Mouse (Mus musculus) intestine, embryonic 14.5 days (tissue): ENCODE results near the gene C1ql4. TPM values are rescaled to one million over a fixed set of nuclear protein-coding genes. Genes with fewer than 3 reads are reported as not detected.

Source experiments
- ATAC-seq: fragments of 200-750 bp; cut with Nextera tagmentation; replicated peaks from 2 replicates; pipeline ENCODE4 v1.8.0; 2017; ENCODE audit warnings: low read depth, moderate number of reproducible peaks, moderate TSS enrichment, moderate library complexity; ENCODE audit not compliant: low FRiP score, low TSS enrichment
- DNase-seq: peaks from one replicate; pipeline ENCODE4 v3.0.0-alpha.2; 2018; ENCODE audit warnings: low spot score
- H3K27ac ChIP-seq: fragments of 300-500 bp; sonication (generic); 2 replicates; pipeline ENCODE4 v1.5.1; 2014; ENCODE audit warnings: low read depth, mild to moderate bottlenecking, control low read depth
- H3K27me3 ChIP-seq: fragments of 300-500 bp; sonication (generic); replicated peaks from 2 replicates; pipeline ENCODE4 v1.6.1; 2014; ENCODE audit warnings: low read length, control low read depth; ENCODE audit not compliant: control insufficient read depth, insufficient read depth
- H3K36me3 ChIP-seq: fragments of 300-500 bp; sonication (generic); 2 replicates; pipeline ENCODE4 v1.6.1; 2014; ENCODE audit warnings: low read length, control low read depth; ENCODE audit not compliant: control insufficient read depth, insufficient read depth
- H3K4me1 ChIP-seq: fragments of 300-500 bp; sonication (generic); replicated peaks from 2 replicates; pipeline ENCODE4 v1.6.1; 2014; ENCODE audit warnings: low read length, control low read depth, mixed read lengths; ENCODE audit not compliant: control insufficient read depth, insufficient read depth
- H3K4me2 ChIP-seq: fragments of 300-500 bp; sonication (generic); 2 replicates; pipeline ENCODE4 v1.6.1; 2014; ENCODE audit warnings: low read length
- H3K4me3 ChIP-seq: fragments of 300-500 bp; sonication (generic); 2 replicates; pipeline ENCODE4 v1.5.1; 2014; ENCODE audit warnings: low read depth, low read length, control low read depth, mixed read lengths
- H3K9ac ChIP-seq: fragments of 300-500 bp; sonication (generic); 2 replicates; pipeline ENCODE4 v1.6.1; 2014; ENCODE audit warnings: mild to moderate bottlenecking, low read length
- H3K9me3 ChIP-seq: fragments of 300-500 bp; sonication (generic); 2 replicates; pipeline ENCODE4 v1.6.1; 2016; ENCODE audit warnings: low read length, control low read depth; ENCODE audit not compliant: control insufficient read depth
- WGBS: fragments of 180-500 bp; shearing (Covaris S2); extraction: QIAGEN DNeasy Blood & Tissue Kit; methylation state at CpG from one replicate; pipeline ENCODE4 v1.1.7; 2014; 5-methylcytosine and 5-hydroxymethylcytosine counted together
- microRNA-seq: library from miRNA; unstranded; fragments of <30 nt; microRNA quantifications from one replicate; pipeline ENCODE4, GENCODE M21; 2016
- polyA plus RNA-seq: library from polyadenylated mRNA; unstranded; fragments of >200 nt; fragmentation: Nextera tagmentation; extraction: Ambion mirVana; gene quantifications from 2 replicates; pipeline ENCODE4 v1.2.1, GENCODE M21; 2014

The C1ql4 gene
- polyA plus RNA-seq, 1 experiment from 2014 or later = 0.16 TPM

DNA sequence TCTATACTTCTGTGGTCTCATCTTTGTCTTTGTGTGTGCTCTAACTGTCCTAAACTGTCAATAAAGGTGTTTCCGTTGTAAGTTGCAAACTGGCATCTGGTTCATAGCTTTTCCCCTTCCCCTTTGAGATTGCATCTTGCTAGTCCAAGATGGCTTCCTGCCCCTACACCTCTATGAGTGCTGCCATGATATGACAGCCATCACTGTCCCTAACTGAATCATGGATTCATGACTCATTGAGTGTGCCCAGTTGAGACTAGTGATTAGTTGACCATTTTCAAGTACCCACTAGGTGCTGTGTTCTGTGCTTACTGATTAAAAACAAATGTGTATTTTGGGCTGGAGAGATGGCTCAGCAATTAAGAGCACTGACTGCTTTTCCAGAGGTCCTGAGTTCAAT lies 49.6 kb downstream of the C1ql4 start:
- Histone ChIP-seq H3K27ac (no peak overlapping the region), H3K36me3 (peaks cover 38% of the 10 kb centered on the region), H3K27me3 (no peaks in the 10 kb centered on the region), H3K4me1 (no peaks in the 10 kb centered on the region; the same call in 1 of the 2 replicates), H3K4me3 (no peak overlapping the region), H3K4me2 (no peak overlapping the region), H3K9me3 (no peaks in the 10 kb centered on the region), H3K9ac (no peak overlapping the region)
- ATAC-seq = no peak
- no peak for DNase-seq
- WGBS = 93% methylated on average over 1 of the region's 1 CpGs

- peaks cover 38% of the 10 kb centered on the region for H3K36me3 ChIP-seq
- ATAC-seq (no peak), DNase-seq (no peak)
- peaks cover 6% of the 10 kb centered on the region for H3K4me1 ChIP-seq
- H3K4me3 ChIP-seq = no peak overlapping the region
- no peak overlapping the region for H3K27ac ChIP-seq
- H3K27me3 ChIP-seq = no peaks in the 10 kb centered on the region
- no peaks in the 10 kb centered on the region for H3K9me3 ChIP-seq
- WGBS = 94% methylated on average over 8 of the region's 8 CpGs
- no peak overlapping the region for H3K9ac ChIP-seq
- H3K4me2 ChIP-seq = no peak overlapping the region
Observed at GRCm38 (mm10) chr15:99036249-99036905, 51.2 kb downstream of the C1ql4 start.

- no peak for ATAC-seq
- H3K27ac ChIP-seq = no peak overlapping the region
- WGBS = 71% methylated on average over 4 of the region's 4 CpGs
Observed at GRCm38 (mm10) chr15:99035431-99035830, 52.2 kb downstream of the C1ql4 start.

More at GRCm38 (mm10) chr15:99035431-99035830, 52.2 kb downstream of the C1ql4 start:
- Histone ChIP-seq H3K27me3 (no peaks in the 10 kb centered on the region), H3K9me3 (no peaks in the 10 kb centered on the region), H3K36me3 (peaks cover 38% of the 10 kb centered on the region), H3K4me2 (no peak overlapping the region), H3K4me1 (peaks cover 8% of the 10 kb centered on the region), H3K9ac (no peak overlapping the region), H3K4me3 (no peak overlapping the region)
- DNase-seq = no peak

Small RNAs within 50 kb of the gene (microRNA-seq; reads per million reads assigned to microRNA genes)
- gene Mir6960 = 1.4 reads per million, percentile 16 among the genes with 10 or more reads in this experiment

Other genes with a start within 250 kb of the C1ql4 start
- gene Kmt2d, start 216.6 kb downstream of the C1ql4 start, polyA plus RNA-seq = 16.2 and 17.5 TPM in 2 replicates
- 9.5 and 11.4 TPM in 2 replicates for gene Rhebl1, start 193.3 kb downstream of the C1ql4 start, polyA plus RNA-seq
- 0.62 and 1.0 TPM in 2 replicates for gene Dhh, start 189.3 kb downstream of the C1ql4 start, polyA plus RNA-seq
- 4.1 and 5.5 TPM in 2 replicates for gene Lmbr1l, start 169.6 kb downstream of the C1ql4 start, polyA plus RNA-seq
- gene Tuba1b, start 153.3 kb downstream of the C1ql4 start, polyA plus RNA-seq = 1,667 and 1,776 TPM in 2 replicates
- gene Gm49450, start 134.3 kb downstream of the C1ql4 start, polyA plus RNA-seq = not detected in 2 replicates
- gene Tuba1a, start 134.1 kb downstream of the C1ql4 start, polyA plus RNA-seq = 1,282 and 1,437 TPM in 2 replicates
- 269 and 276 TPM in 2 replicates for gene Tuba1c, start 57.9 kb downstream of the C1ql4 start, polyA plus RNA-seq
- 54.4 and 56.3 TPM in 2 replicates for gene Prph, start 32.6 kb downstream of the C1ql4 start, polyA plus RNA-seq
- 25.4 and 27.7 TPM in 2 replicates for gene Troap, start 13.2 kb downstream of the C1ql4 start, polyA plus RNA-seq
- gene Dnajc22, start 5.4 kb upstream of the C1ql4 start, polyA plus RNA-seq = 16.3 and 20.2 TPM in 2 replicates
- gene Spats2, start 38.1 kb upstream of the C1ql4 start, polyA plus RNA-seq = 38.4 and 41.4 TPM in 2 replicates
- gene Kcnh3, start 137.0 kb upstream of the C1ql4 start, polyA plus RNA-seq = 0.39 and 0.51 TPM in 2 replicates
- 146 and 154 TPM in 2 replicates for gene Mcrs1, start 164.1 kb upstream of the C1ql4 start, polyA plus RNA-seq
- gene Prpf40b, start 207.3 kb upstream of the C1ql4 start, polyA plus RNA-seq = 40.6 and 51.1 TPM in 2 replicates
- gene Fam186b, start 208.1 kb upstream of the C1ql4 start, polyA plus RNA-seq = 0.11 and 0.24 TPM in 2 replicates